Mouse (Mus musculus) forebrain, postnatal 0 days (tissue): ENCODE data around the gene Ninj1. TPM values are rescaled to one million over a fixed set of nuclear protein-coding genes. Genes with fewer than 3 reads are reported as not detected.

ENCODE experiments used
- ATAC-seq: fragments of 200-750 bp; cut with Nextera tagmentation; 2 replicates; pipeline ENCODE4 v1.8.0; 2017; ENCODE audit warnings: mild to moderate bottlenecking, moderate library complexity
- DNase-seq: peaks from one replicate; pipeline ENCODE4 v3.0.0-alpha.2; 2015
- H3K27ac ChIP-seq: fragments of 300-500 bp; sonication (generic); 2 replicates; pipeline ENCODE4 v1.5.1; 2014; ENCODE audit warnings: low read depth, mild to moderate bottlenecking, antibody characterized with exemption, low read length, moderate library complexity, mixed read lengths
- H3K27me3 ChIP-seq: fragments of 300-500 bp; sonication (generic); 2 replicates; pipeline ENCODE4 v1.6.1; 2014; ENCODE audit warnings: mild to moderate bottlenecking, low read length, mixed read lengths; ENCODE audit not compliant: insufficient read depth
- H3K36me3 ChIP-seq: fragments of 300-500 bp; sonication (generic); 2 replicates; pipeline ENCODE4 v1.6.1; 2014; ENCODE audit warnings: mild to moderate bottlenecking, moderate library complexity; ENCODE audit not compliant: insufficient read depth
- H3K4me1 ChIP-seq: fragments of 300-500 bp; sonication (generic); 2 replicates; pipeline ENCODE4 v1.6.1; 2014; ENCODE audit warnings: antibody characterized with exemption; ENCODE audit not compliant: insufficient read depth
- H3K4me2 ChIP-seq: fragments of 300-500 bp; sonication (generic); 2 replicates; pipeline ENCODE4 v1.6.1; 2014; ENCODE audit warnings: low read depth, mild to moderate bottlenecking, moderate library complexity
- H3K4me3 ChIP-seq: fragments of 300-500 bp; sonication (generic); 2 replicates; pipeline ENCODE4 v1.5.1; 2014; ENCODE audit warnings: low read depth, low read length, mixed read lengths
- H3K9ac ChIP-seq: fragments of 300-500 bp; sonication (generic); 2 replicates; pipeline ENCODE4 v1.6.1; 2014; ENCODE audit warnings: mild to moderate bottlenecking
- H3K9me3 ChIP-seq: fragments of 300-500 bp; sonication (generic); 2 replicates; pipeline ENCODE4 v1.6.1; 2016; ENCODE audit warnings: low read length
- CTCF ChIP-seq: sonication (generic); IDR thresholded peaks from 2 replicates; pipeline ENCODE4 v1.5.1; 2016; ENCODE audit warnings: antibody characterized with exemption, control low read depth, low read depth
- WGBS: fragments of 180-500 bp; shearing (Covaris S2); extraction: QIAGEN DNeasy Blood & Tissue Kit; methylation state at CpG from one replicate; pipeline ENCODE4 v1.1.7; 2014; 5-methylcytosine and 5-hydroxymethylcytosine counted together
- polyA plus RNA-seq: library from polyadenylated mRNA; unstranded; fragments of >200 nt; fragmentation: Nextera tagmentation; extraction: Ambion mirVana; gene quantifications from 2 replicates; pipeline ENCODE4 v1.2.1, GENCODE M21; 2015
- total RNA-seq: library from RNA; depleted of rRNA; stranded (reverse); fragments of >200 nt; gene quantifications from 2 replicates; pipeline ENCODE4 v1.2.3, GENCODE M21; 2014

The Ninj1 gene
- total and polyA plus RNA-seq, 2 experiments from 2014 or later, result 16.5 to 37.0 TPM

DNA sequence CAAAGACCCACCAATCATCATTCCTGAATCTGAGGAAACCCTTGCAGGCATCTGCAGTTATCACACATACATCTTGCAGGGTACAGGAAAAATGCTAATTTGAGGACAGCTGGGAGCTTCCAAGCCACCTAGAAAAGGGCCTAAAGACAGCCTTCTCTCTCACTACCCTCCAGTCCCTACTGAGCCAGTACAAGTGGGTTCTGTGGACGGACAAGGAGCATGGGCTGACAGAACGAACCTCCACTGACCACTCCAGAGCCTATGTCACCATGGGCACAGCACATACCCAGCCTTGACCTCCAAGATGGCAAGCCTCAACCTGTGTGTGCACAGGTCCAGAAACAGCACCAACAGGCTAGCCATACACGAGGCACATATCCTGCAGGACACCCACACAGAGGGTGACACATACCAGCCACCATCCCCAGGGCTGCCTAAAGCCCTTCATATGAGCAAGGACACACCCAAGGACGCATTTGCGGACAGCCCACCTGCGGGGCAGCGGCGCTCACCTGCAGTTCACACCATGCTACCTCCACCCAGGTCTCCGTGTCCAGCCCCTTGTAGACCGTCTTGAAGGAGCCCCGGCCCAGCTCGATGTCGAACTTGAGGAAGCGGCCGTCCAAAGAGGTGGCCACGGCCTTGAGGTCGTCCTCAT lies 41.1 kb upstream of the Ninj1 start:
- H3K4me2 ChIP-seq, result peak overlapping the region; percentile 94
- H3K9ac ChIP-seq, result peak overlapping the region; percentile 83
- H3K4me3 ChIP-seq, result peak overlapping the region; percentile 59
- no peak for TF ChIP-seq CTCF
- H3K9me3 ChIP-seq, result no peaks in the 10 kb centered on the region
- no peaks in the 10 kb centered on the region for H3K27me3 ChIP-seq
- peaks cover 23% of the 10 kb centered on the region for H3K4me1 ChIP-seq
- ATAC-seq (no peak), DNase-seq (peak; percentile 32)
- peaks cover 3% of the 10 kb centered on the region; the same call in 1 of the 2 replicates for H3K36me3 ChIP-seq
- 22% methylated on average over 17 of the region's 17 CpGs for WGBS
- peak overlapping the region; percentile 87; the same call in 1 of the 2 replicates for H3K27ac ChIP-seq

DNA sequence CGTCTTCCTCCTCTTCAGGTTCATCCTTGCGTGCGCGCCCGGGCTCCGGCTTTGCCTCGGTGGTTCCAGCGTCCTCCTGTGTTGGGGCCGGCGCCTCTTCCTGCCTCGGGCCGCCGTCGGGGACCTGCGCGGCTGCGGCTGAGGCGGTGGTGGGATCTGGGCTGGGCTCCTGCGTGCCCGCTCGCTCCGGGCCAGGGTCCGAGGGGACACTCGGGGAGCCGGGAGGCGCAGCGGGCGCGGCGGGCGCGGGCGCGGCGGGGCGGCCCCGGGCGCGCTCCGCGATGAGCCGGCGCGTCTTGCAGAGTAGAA lies 40.6 kb upstream of the Ninj1 start:
- Histone ChIP-seq H3K9ac (peak overlapping the region; percentile 83), H3K4me3 (peak overlapping the region; percentile 59), H3K27ac (peak overlapping the region; percentile 87), H3K4me1 (peaks cover 23% of the 10 kb centered on the region), H3K9me3 (no peaks in the 10 kb centered on the region), H3K4me2 (peak overlapping the region; percentile 94), H3K27me3 (no peaks in the 10 kb centered on the region), H3K36me3 (no peaks in the 10 kb centered on the region)
- no peak for TF ChIP-seq CTCF
- ATAC-seq (no peak; the same call in 1 of the 2 replicates), DNase-seq (peak; percentile 26)
- under 1% methylated on average over 27 of the region's 44 CpGs for WGBS

DNA sequence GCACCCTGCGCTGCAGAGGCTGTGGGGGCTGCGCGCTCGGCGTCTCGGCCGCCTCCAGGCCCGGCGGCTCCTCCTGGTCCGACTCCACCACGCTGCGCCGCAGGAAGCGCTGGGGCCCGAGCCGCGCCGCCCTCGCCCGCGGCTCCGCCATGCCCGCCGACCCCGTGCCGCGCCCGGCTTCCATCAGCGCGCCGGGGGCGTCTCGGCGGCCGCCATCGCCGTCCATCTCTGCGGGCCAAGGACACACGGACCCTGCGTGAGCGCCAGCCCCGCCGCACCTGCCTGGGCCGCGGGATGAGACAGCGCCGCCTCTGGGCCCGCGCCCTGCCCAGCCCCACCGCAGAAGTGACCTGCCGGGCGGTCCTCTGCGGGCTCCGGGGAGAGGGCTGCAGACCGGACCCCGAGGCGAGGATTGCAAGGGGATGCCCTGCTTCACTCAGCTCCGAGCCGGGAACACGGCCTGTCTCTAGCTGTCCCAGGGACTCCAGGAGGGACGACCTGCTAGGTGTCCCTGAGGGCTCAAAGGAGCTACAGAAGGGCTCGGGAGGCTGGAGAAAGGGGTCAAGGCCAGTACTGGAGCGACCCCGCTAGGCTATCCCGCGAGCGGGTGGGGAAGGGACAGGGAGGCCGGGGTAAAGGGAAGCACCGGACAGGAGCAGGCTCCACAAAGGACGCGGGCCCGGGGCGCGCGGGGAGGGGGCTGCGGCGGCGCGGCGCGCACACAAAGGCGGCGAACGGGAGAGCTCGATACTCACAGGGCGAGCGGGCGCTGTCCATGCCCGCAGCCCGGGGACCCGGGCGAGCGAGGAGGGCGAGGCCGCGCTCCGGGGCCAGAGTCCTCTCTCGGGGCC lies 40.1 kb upstream of the Ninj1 start:
- Histone ChIP-seq H3K4me3 (peak overlapping the region; percentile 59), H3K27ac (peak overlapping the region; percentile 87), H3K4me1 (peaks cover 23% of the 10 kb centered on the region), H3K36me3 (no peaks in the 10 kb centered on the region), H3K4me2 (peak overlapping the region; percentile 94), H3K9ac (peak overlapping the region; percentile 83), H3K27me3 (no peaks in the 10 kb centered on the region), H3K9me3 (no peaks in the 10 kb centered on the region)
- DNase-seq, result peak; percentile 85
- ATAC-seq, result peak; percentile 84
- peak; percentile 41 for TF ChIP-seq CTCF
- WGBS, result 2% methylated on average over 75 of the region's 98 CpGs

DNA sequence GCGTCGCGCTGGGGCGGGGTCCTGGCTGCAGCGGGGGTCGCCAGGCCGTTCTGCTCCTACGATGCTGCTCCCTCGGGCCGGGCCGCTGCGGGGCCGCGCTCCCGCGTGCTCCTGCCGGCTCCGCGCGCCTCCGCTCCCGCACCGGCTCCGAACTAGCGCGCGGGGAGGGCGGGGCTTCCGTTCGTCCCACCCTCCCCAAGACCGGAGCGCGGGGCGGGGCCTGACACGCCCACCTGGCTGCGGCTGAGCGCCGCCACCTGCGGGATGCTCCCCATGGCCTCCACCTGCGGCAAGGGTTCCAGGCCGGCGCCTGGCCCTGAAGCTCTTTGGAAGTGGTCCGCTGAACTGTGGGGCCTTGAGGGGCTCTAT lies 39.4 kb upstream of the Ninj1 start, which contains the start of gene Wnk2:
TSS of gene Wnk2 (minus strand) at position 157 of the 369 bp plus-strand sequence.
- DNase-seq (peak; percentile 90), ATAC-seq (peak; percentile 85)
- H3K9me3 ChIP-seq, result no peaks in the 10 kb centered on the region
- H3K9ac ChIP-seq, result peak within 1 kb of the TSS; percentile 83
- peak within 1 kb of the TSS; percentile 87 for H3K27ac ChIP-seq
- peaks cover 23% of the 10 kb centered on the region for H3K4me1 ChIP-seq
- H3K4me3 ChIP-seq, result peak within 1 kb of the TSS; percentile 59
- no peak for TF ChIP-seq CTCF
- H3K27me3 ChIP-seq, result no peaks in the 10 kb centered on the region
- H3K36me3 ChIP-seq, result no peaks in the 10 kb centered on the region
- peak within 1 kb of the TSS; percentile 94 for H3K4me2 ChIP-seq
- 1% methylated on average over 42 of the region's 43 CpGs for WGBS

DNA sequence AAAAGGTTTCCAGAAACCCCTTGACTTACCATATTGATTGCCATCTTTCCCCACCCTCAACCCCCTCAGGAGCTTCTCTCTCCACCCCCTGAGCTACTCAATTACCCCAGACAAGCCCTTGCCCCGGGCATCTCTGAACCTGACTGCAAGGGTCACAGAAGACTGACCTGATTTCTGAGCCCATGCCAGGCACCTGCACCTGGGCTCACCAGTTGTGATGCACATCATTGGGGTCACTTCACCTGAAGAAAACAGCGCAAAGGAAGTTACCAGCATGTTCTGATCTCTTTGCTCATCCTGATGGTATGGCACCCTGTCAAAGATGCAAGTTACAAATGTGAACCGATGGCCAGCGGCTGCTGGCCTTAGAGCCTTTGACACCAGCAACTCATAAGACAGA lies 38.6 kb upstream of the Ninj1 start:
- H3K27me3 ChIP-seq, result no peaks in the 10 kb centered on the region
- H3K4me2 ChIP-seq, result no peak overlapping the region
- H3K9me3 ChIP-seq, result no peaks in the 10 kb centered on the region
- H3K9ac ChIP-seq, result no peak overlapping the region
- no peak for TF ChIP-seq CTCF
- 83% methylated on average over 4 of the region's 4 CpGs for WGBS
- H3K4me1 ChIP-seq, result peaks cover 23% of the 10 kb centered on the region
- H3K36me3 ChIP-seq, result no peaks in the 10 kb centered on the region
- no peak for DNase-seq
- no peak overlapping the region for H3K27ac ChIP-seq
- ATAC-seq, result no peak
- no peak overlapping the region for H3K4me3 ChIP-seq

DNA sequence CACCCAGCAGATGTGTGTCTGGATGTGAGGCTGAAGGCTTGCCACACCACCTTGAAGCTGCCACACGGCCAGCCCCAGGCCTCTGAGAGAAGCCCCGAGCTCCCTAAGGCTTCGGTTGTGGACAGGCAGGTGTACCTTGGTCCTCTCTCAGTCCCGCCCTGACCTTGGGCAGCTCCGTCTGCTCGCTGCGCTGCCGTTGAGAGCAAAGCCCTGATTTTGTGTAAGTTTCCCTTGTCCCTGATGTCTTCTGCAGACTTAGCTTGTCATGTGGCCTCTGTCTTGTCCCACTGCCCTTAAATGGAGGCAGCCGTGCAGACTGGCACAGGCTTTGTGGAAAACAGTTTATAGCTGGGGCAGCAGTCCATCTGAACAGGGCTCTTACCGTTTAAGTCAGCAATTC lies 33.3 kb upstream of the Ninj1 start:
- H3K27ac ChIP-seq, result no peak overlapping the region
- H3K4me1 ChIP-seq, result 0 out of 2 replicates have a peak, but pooled peaks cover 3% of the 10 kb centered on the region
- no peak overlapping the region for H3K4me3 ChIP-seq
- H3K9me3 ChIP-seq, result no peaks in the 10 kb centered on the region
- 76% methylated on average over 10 of the region's 10 CpGs for WGBS
- no peak overlapping the region for H3K4me2 ChIP-seq
- no peak for TF ChIP-seq CTCF
- ATAC-seq (no peak), DNase-seq (no peak)
- H3K27me3 ChIP-seq, result no peaks in the 10 kb centered on the region
- H3K9ac ChIP-seq, result no peak overlapping the region
- no peaks in the 10 kb centered on the region for H3K36me3 ChIP-seq

DNA sequence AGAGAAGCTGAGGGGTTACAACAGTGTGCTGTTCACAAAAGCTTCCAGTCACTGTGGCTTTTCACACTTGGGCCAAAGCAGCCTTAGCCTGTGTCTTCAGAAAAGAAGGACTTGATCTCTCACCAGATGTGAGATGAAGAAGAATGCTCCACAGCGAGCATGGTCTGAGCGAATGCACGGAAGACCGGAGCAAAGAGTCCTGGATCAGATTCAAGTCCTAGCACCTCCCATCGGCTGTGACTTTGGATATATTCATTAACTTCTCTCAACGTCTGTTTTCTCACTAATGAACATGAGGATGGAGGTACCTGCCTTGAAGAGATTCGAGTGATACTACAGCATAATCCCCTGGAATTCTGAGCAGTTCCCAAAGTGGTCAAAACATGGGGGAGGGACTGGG lies 32.7 kb upstream of the Ninj1 start:
- no peaks in the 10 kb centered on the region for H3K36me3 ChIP-seq
- no peak for TF ChIP-seq CTCF
- H3K4me2 ChIP-seq, result no peak overlapping the region
- 0 out of 2 replicates have a peak, but pooled peaks cover 3% of the 10 kb centered on the region for H3K4me1 ChIP-seq
- no peak overlapping the region for H3K4me3 ChIP-seq
- no peaks in the 10 kb centered on the region for H3K9me3 ChIP-seq
- ATAC-seq, result no peak
- WGBS, result 51% methylated on average over 7 of the region's 7 CpGs
- H3K27ac ChIP-seq, result no peak overlapping the region
- no peak overlapping the region for H3K9ac ChIP-seq
- no peak for DNase-seq
- H3K27me3 ChIP-seq, result no peaks in the 10 kb centered on the region
